8 mouse cellular contexts compared by ENCODE assay signal in genomic region chr13:83524902-83525715, GRCm38 (mm10). TPM values are rescaled to one million over a fixed set of nuclear protein-coding genes. Genes with fewer than 3 reads are reported as not detected.
DNase-seq lines count a peak whose midpoint lies in the region; ATAC-seq and TF ChIP-seq lines count a peak whose summit lies in the region.

No protein-coding gene starts in this region.

- H3K36me3 ChIP-seq in heart, embryonic 15.5 days = no peaks in the 10 kb centered on the region
- no peaks in the 10 kb centered on the region for H3K36me3 ChIP-seq in liver, embryonic 16.5 days (ENCODE audit: control insufficient read depth, insufficient read depth)

- H3K4me2 ChIP-seq in heart, embryonic 15.5 days = peak overlapping the region; percentile 68
- H3K4me2 ChIP-seq in liver, embryonic 16.5 days (ENCODE audit: low read depth, low read length) = peak overlapping the region; percentile 75

- DNase-seq in kidney, adult 9 months = peak; percentile 18
- DNase-seq in kidney, adult 11 months = no peak
- peak; percentile 21 for DNase-seq in brain, embryonic 14.5 days (ENCODE audit: low read depth)
- no peak for DNase-seq in c-Kit-positive CD71-positive TER-119-positive erythroid progenitor cells, embryonic 14.5 days (ENCODE audit: low spot score)
- DNase-seq in left cerebral cortex, adult 18-20 months (ENCODE audit: low spot score in 2 of 2) = no peak
- no peak for DNase-seq in frontal cortex, postnatal 25 days (ENCODE audit: low spot score in 2 of 2)

- H3K9me3 ChIP-seq in heart, embryonic 15.5 days (replicated peaks) = no peaks in the 10 kb centered on the region
- no peaks in the 10 kb centered on the region for H3K9me3 ChIP-seq in liver, embryonic 16.5 days (replicated peaks; ENCODE audit: control insufficient read depth, low read length)

- TF ChIP-seq CTCF in brain, embryonic 14.5 days (IDR thresholded peaks at IDR 0.05; ENCODE audit: borderline replicate concordance, extremely low read depth, insufficient read depth, insufficient read length) = no peak

- H3K4me1 ChIP-seq in heart, embryonic 15.5 days (replicated peaks) = peaks cover 15% of the 10 kb centered on the region
- peaks cover 4% of the 10 kb centered on the region for H3K4me1 ChIP-seq in liver, embryonic 16.5 days (ENCODE audit: control insufficient read depth, low read depth, low read length)

- no peak for ATAC-seq in heart, embryonic 15.5 days (replicated peaks; ENCODE audit: insufficient number of reproducible peaks, insufficient read depth, low FRiP score, low read depth)
- ATAC-seq in liver, embryonic 16.5 days (ENCODE audit: low read depth) = no peak

- no peaks in the 10 kb centered on the region for H3K27me3 ChIP-seq in heart, embryonic 15.5 days
- peaks cover 7% of the 10 kb centered on the region; the same call in 1 of the 2 replicates for H3K27me3 ChIP-seq in liver, embryonic 16.5 days (ENCODE audit: control insufficient read depth, insufficient read depth, low read depth, low read length)

- no peak for TF ChIP-seq POLR2A in brain, embryonic 14.5 days (IDR thresholded peaks at IDR 0.05; ENCODE audit: borderline replicate concordance, extremely low read depth, insufficient read depth, insufficient read length, poor library complexity, severe bottlenecking)

- peak overlapping the region; percentile 89 for H3K4me3 ChIP-seq in heart, embryonic 15.5 days
- H3K4me3 ChIP-seq in liver, embryonic 16.5 days (ENCODE audit: low read depth, low read length) = peak overlapping the region; percentile 67

- peak overlapping the region; percentile 96 for H3K27ac ChIP-seq in heart, embryonic 15.5 days
- H3K27ac ChIP-seq in liver, embryonic 16.5 days (ENCODE audit: low read length) = no peak overlapping the region

- 3% methylated on average over 7 of the region's 7 CpGs for WGBS in heart, embryonic 15.5 days
- 3% methylated on average over 7 of the region's 7 CpGs for WGBS in liver, embryonic 16.5 days (ENCODE audit: insufficient replicate concordance)

- H3K9ac ChIP-seq in heart, embryonic 15.5 days = peak overlapping the region; percentile 78
- H3K9ac ChIP-seq in liver, embryonic 16.5 days (ENCODE audit: low read depth, low read length) = no peak overlapping the region; the same call in 1 of the 2 replicates

RNA-seq across cellular contexts. Expression of gene Mef2c, which starts 21.3 kb away (rescaled TPM):
- 19.4 and 22.5 TPM in 2 replicates for polyA plus RNA-seq in brain, embryonic 14.5 days (2012; rRNA removed)
- polyA plus RNA-seq in heart, embryonic 15.5 days (2015; fragmentation: Nextera tagmentation; extraction: Ambion mirVana) = 88.9 and 98.0 TPM in 2 replicates
- polyA plus RNA-seq in liver, embryonic 16.5 days (2015; fragmentation: Nextera tagmentation; extraction: Ambion mirVana) = 11.9 and 13.0 TPM in 2 replicates
- 100 to 1,000 TPM; 551 to 618 TPM for total RNA-seq in left cerebral cortex, adult 18-20 months (2021)

Comparison
In these comparisons a context has a peak if more than half of its experiments do, and no peak if none do; other contexts are left out.
1. DNase-seq: peak in kidney, adult 9 months (single experiment) and brain, embryonic 14.5 days (single experiment); none in kidney, adult 11 months (single experiment), c-Kit-positive CD71-positive TER-119-positive erythroid progenitor cells, embryonic 14.5 days (single experiment), left cerebral cortex, adult 18-20 months (0 of 2) and frontal cortex, postnatal 25 days (0 of 2).